Mouse (Mus musculus) liver, adult 2 months (tissue): ENCODE measurements around the gene Vmn1r83.

ENCODE experiments used
- CTCF ChIP-seq: fragments of 200-500 bp; IDR thresholded peaks from 2 replicates; pipeline ENCODE4 v1.5.1; 2011; ENCODE audit warnings: low read depth, low read length, control low read depth
- POLR2A ChIP-seq: fragments of 200-500 bp; IDR thresholded peaks from 2 replicates; pipeline ENCODE4 v1.6.1; 2011; ENCODE audit warnings: low read length, control low read depth; ENCODE audit not compliant: insufficient read depth; ENCODE audit errors: extremely low read depth

DNA sequence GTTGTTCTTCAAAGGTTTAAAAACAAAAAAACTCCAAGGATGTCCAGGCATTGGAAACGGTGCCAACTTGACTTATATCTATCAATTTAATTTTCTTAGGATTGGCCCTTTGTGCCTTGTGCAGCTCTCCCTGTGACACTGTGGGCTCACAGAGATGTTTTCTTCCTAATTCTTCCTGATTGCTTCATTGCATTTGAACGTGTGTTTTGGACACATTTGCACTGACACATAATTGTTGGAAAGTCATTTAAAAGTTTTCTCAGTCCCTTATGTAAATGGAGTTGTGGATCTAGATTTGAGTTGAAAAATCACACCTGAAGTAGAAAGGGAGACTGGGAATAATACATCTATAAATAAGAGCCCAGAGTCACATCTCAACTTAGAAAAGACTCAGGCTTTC, 29.2 kb downstream of the Vmn1r83 start, which contains the start of gene Vmn1r82:
- no peak for TF ChIP-seq POLR2A
- no peak for TF ChIP-seq CTCF
